Mouse (Mus musculus): ENCODE measurements around the gene Ephb2. TPM values are rescaled to one million over a fixed set of nuclear protein-coding genes. Genes with fewer than 3 reads are reported as not detected.
A peak's percentile ranks its signal among the peaks of the same experiment; 100 is the strongest.

The Ephb2 gene
- polyA plus RNA-seq, 1 experiment, result 7.2 TPM

DNA sequence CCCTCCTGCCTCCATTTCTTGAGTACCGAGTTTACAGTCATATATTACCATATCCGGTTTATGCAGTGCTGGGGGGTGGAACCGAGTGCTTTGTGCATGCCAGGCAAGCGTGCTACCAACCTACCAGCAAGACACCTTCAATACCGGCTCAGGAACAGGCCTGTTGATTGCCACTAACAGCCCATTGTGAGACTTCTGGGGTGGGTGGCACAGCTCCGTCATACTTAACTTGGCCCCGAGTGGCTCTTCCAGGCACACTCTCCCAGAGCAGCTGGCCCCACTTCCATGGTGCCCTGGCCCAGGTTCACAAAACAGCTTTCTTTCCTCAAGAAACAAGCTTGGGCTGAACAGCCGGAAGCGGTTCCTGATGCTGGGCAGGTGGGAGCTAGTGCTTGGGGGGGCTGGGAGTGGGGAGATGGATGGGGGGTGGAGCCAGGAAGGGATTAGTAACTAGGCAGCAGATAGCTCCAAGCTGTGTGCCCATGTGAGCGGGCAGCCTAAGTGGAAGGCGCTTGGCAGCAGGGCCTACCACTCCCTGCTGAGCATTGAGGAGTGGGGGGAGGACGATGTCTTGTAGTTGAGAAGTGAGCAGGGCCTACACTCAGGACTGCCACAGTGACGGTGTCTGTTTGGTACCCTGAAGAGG lies 183.8 kb downstream of the Ephb2 start:
- no peak for DNase-seq (ENCODE audit: low spot score)

DNA sequence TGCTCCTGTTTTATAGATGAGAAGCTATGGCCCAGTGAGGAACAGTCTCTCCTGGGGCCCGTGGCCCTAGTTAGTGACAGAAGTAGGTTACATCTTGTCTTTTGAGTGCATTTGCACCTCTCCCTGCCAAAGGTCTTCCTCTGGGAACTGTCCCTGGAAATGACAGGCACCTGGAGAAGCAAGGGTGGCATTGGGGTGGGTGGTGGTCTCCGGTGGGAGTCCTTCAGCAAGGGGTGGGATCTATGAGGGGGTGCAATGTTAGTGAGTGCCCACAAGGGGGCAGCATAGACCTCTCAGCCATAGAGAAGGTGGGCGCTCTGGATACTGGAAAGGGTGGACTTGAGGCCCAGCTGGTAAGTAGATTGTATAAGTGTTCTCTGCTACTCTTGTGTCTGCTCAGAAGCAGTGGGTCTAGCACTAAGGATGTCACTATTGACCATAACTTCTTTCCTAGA lies 184.4 kb downstream of the Ephb2 start:
- DNase-seq (ENCODE audit: low spot score), result no peak

DNA sequence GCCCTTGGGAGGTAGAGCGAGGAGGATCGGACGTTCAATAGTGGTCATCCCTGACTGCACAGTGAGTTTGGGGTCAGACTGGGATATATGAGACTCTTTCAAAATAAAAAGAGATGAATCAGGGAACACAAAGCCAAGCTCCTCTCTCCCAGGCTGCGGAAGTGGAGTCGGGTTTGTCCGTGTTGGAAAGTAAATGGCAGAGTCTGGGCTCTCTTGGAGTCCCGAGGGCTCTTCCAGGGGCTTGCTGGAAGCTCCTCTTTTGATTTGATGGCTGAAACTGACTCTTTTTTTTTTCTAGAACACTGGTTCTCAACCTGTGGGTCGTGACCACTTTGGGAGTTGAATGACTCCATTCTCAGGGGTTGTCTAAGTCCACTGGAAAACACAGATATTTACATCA lies 185.5 kb downstream of the Ephb2 start:
- no peak for DNase-seq (ENCODE audit: low spot score)

DNA sequence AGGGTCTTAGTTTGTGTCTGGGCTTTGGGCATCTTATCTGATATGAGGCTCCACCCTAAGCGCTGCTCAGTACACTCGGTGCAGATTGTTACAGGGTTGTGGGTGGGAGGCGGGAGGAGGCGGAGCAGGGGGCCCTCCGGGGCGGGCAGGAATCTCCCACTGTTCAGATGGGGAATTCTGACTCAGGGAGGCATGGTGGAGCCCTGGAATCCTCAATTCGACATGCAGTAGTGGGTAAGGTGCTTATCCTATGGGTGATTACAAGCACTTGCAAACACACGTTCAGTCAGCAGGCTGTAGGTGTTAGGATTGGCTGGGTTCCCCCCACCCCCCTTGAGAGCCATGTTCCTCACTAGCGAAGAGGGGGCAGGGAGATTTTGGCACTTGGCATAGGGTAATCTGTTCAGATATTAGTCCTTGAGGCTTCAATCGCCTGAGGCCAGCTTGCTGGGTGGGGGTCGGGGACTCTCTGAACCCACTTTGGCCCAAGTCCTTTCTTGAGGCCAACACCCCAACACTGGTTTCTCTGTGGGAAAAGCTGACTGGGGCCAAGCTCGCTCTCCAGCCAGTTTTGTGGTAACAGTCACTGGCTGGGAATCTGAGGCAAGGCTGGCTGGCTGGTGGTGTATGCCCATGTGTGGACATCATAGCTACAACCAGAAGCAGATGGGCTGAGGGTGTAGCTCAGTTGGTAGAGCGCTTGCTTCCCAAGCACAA lies 186.2 kb downstream of the Ephb2 start:
- DNase-seq (ENCODE audit: low spot score), result no peak

DNA sequence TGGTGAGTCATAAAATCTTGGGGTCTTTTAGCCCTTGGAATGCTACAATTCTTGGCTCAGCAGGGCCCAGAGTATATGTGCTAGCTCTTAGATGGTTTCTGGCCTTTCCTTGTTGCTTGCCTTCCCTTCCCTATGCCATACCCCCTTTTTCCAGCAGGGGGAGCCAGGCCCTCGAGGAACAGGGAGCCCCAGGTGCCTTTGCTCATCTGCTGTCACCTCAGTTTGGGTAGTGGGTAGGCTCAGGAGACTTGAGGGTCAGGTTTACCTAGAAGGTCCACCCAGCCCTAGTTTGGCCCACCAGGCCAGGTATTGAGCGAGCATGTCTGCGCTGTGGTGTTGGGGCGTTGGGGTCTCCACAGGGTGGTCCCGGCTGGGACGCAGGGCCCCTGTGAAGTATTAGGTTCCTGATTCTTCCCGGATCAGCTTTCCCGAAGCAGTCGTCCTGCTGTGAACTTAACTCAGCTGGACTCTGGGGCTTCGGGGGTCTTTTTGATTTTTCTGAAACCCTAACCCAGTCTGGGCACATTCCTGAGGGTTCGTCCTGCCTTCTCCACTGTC lies 186.8 kb downstream of the Ephb2 start:
- peak; percentile 63 for DNase-seq (ENCODE audit: low spot score)

DNA sequence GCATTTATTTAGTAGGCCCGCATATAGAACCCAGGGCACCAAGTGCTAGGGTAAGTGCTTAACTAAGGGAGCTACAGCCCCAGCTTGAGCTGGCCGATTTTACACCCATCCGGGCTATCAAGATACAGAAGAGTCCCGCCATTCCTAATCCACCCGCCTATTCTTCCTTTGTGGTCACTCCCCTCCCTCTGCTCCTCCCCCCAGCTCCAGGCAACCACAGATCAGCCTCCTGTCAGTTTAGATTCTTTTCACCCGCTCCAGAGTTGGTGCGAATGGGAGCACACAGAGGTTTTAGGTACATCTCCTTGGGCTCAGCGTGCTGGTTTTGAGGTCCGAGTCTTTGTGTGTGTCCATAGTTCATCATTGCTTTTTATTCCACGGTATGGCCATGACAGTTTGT lies 196.9 kb downstream of the Ephb2 start:
- no peak for DNase-seq (ENCODE audit: low spot score)

DNA sequence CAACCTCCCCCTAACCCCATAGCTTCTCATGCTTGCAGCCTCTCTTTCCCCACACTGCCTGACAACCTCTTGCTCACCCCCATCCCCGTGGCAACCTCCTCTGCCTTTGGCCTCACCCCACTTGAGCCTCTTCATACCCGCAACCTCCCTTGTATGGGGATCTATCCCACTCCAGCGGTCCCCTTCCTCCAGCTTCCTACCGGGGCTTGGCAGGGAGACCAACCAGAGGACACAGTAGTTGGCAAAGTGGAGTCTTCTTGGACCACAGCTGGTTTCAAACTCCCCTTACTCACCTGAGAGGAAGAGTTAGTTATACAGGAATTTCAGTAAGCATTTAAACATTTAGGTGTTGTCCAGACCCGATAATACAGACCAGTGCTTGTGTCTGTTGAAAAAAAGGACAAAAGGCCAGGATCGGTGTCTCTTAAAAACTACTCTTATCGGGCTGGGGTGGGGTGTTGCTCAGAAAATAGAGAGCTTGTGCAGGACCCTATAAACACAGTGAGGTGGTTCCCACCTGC lies 197.5 kb downstream of the Ephb2 start:
- no peak for DNase-seq (ENCODE audit: low spot score)

DNA sequence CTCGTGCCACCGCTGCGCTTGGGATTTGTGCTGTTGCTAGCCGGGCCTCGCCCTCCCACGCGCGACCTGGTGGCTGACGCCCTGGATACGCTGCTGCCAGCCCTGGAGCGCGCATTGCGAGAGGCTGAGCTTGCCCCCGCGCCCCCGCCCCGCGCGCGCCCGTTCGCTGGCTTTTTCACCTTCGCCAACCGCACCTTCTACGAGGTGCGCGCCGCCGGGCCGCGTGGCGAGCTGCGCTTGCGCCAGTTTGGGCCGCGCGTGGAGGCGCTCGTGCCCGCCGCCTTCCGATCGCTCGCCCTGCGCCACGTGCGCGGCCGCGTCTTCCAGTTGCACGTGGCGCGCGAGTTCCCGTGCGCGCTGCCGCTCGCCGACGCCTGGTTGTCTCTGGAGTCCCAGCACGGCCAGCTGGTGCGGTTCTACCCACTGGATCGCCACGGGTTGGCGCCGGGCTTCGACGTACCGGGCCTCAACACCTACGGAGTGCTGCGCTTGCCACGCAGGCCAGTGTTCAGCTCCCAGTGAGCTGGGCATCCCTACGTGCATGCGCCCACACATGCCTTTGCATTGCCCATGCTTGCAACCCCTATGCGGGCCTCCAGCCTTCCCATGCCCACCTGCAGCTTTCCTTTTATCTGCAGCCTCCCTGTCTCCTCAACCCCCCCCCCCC lies 198.1 kb downstream of the Ephb2 start:
- no peak for DNase-seq (ENCODE audit: low spot score)

DNA sequence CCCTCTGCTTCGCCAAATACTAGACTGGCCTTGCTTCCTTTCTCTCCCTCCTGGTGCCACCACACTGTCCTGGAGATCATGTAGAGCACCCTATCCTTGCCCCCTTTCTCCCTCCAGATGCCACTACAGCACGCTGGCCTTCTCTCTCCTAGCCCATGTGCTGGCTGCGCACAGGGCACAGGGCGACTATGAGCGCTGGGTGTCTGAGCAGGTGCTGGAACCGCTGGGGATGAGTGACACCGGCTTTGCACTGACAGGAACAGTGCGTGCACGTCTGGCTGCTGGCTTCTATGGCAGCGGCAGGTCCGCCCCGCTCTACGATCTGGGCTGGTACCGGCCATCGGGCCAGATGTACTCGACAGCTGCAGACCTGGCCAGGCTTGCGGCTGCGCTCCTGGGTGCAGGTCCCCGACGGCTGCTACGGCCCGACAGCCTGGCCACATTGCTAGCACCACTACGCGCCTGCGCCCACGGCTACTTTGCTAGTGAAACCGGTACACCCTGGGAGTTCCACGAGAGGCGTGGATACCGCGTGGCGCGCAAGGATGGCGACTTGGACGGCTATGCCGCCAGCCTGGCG lies 198.7 kb downstream of the Ephb2 start:
- no peak for DNase-seq (ENCODE audit: low spot score)

DNA sequence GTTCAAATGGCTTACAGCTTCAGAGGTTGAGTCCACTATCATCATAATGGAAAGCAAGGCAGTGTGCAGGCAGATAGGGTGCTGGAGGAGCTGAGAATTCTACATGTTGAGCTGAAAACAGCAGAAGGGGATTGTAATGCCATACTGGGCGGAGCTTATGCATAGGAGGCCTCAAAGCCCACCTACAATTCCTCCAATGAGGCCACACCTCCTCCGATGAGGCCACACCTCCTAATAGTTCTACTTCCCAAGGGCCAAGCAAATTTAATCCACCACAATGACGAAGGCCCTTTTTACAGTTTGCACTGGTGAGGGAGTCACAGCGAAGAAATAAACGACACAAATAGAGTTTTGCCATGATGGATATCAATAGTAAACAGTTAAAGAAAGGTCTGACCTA lies 199.3 kb downstream of the Ephb2 start:
- DNase-seq (ENCODE audit: low spot score), result no peak

DNA sequence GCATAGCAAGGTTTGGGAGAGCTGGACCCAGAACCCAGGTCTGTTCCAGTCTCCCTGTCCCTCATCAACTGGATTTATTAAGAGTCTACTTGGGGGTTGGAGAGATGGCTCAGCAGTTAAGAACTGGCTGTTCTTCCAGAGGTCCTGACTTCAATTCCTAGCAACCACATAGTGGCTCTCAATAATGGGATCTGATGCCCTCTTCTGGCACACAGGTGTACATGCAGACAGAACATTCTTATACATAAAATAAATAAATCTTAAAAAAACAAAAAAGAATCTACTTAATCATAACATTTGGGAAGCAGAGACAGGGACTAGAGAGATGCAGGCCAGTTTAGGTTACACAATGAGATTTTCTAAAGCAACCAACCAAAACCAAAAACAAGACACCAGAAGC lies 199.8 kb downstream of the Ephb2 start:
- DNase-seq (ENCODE audit: low spot score), result no peak

DNA sequence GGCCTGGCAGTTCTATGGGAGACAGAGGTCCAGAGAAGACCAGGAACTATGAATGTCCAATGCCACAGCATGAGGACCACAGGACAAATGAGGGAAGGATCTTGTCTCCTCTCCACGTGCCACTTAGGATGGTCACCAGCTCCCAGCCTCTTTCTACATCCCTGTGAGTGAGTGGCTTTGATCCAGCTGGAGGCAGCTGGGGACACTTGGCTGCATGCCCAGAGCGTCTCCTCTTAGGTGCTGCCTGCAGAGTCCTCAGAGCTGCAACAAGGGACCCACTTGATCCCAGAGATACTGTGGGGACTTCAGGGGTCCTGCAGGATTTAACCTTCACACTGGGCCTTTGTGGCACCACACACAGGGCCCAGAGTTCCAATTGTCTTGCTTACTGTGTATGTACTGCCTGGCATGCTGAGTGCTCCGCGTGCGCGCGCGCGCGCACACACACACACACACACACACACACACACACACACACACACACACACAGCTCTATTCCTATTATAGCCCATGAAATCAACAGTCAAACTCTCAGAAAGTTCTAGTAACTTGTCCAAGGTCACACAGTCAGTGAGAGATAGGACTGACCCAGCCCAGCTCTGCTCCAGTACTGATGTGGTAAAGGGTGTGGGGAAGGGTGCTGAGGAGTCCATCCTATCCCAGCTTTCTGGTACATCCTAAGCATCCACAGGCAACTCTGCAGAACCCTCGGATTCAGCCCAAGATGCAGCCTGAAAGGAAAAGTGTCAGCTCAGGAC lies 204.4 kb downstream of the Ephb2 start:
- DNase-seq (ENCODE audit: low spot score), result no peak

DNA sequence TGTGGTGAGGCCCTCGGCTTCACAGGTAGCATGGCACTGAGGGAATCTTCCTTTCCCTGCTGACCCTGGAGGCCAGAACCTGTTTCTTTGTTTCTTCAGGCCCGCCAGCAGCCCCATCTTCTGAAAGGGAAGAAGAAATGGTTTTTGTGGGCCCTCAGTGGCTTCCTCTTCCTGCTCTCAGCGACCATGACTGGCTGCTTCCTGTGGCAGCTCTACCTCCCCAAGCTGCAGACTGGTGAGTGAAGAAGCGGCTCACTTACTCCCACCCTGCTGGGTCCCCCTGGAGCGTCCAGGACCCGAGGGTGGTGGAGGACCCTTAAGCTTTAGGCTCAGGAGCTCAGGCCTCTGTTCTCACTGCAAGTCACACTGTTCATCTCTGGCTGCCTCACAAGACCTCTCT lies 209.2 kb downstream of the Ephb2 start:
- no peak for DNase-seq (ENCODE audit: low spot score)

DNA sequence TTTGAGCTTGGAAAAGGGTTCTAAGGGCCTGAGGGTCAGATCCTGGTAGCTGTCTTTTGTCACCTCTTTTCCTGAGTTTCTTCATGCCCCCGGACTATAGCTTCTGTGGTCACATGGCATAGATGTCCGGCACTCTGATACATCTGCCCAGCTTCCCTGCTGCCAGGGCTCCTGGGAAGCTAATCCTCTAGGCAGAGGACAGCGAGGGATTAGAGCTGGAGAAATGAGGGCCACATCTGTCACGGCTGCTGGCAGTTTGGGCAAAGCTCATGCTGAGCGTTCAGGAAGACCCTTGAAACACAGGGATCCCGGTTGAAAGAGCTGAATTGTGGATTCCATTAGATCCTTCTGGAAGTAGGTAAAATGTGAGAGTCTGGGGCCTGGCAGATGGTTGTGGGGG lies 213.4 kb downstream of the Ephb2 start, which contains the start of gene Lactbl1:
Lactbl1 (plus strand) TSS at position 234 of the 400 bp plus-strand sequence.
- no peak for DNase-seq (ENCODE audit: low spot score)

DNA sequence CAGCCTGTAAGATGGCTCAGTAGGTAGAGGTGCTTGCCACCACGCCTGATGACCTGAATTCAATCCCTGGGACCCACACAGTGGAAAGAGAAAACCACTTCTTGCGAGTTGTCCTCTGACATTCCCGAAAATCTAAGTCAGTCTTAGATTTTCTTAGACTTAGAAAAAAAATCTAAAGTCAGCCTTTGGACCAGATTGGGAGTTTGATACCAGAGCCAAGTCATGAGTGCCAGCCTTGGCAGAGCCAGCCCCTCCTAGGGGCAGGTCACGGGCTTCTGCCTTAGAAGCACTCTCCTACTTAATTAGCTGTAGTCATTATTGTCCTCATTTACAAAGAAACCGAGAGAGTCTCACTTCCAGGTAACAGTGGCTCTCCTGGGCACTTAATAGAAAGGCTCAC lies 213.8 kb downstream of the Ephb2 start:
- no peak for DNase-seq (ENCODE audit: low spot score)

DNA sequence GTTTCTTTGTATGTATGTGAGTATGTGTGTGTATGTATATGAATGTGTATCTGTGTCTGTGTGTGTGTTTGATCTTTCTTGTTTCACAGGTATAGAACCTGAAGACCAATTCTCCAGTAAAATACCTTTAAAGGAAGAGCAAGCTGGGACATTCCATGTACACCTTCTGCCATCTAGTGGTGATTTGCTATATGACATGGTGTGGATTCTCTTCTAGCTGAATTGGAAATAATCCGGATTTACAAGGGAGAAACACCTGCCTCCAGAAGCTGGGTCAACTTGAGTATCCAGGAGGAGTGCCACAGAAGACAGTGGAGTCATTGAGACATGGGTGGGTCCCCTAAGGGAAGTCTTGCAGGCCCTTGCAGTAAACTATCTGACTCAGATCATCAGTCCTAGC lies 214.5 kb downstream of the Ephb2 start:
- DNase-seq (ENCODE audit: low spot score), result no peak

DNA sequence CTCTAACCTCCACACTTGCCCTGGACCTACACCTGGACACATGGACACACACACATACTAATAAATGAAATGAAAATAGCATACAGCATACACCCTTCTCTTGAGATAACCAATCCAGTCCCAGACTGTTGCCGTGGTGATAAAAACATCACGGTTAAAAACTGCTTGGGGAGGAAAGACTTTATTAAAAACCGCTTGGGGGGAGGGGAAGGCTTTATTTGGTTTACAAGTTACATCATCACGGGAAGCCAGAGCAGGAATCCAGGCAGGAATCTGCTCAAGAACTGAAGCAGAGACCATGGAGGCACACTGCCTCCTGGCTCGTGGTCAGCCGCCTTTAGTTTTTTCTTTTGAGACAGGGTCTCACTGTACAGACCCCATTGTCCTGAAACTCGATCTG lies 222.1 kb downstream of the Ephb2 start:
- no peak for DNase-seq (ENCODE audit: low spot score)

DNA sequence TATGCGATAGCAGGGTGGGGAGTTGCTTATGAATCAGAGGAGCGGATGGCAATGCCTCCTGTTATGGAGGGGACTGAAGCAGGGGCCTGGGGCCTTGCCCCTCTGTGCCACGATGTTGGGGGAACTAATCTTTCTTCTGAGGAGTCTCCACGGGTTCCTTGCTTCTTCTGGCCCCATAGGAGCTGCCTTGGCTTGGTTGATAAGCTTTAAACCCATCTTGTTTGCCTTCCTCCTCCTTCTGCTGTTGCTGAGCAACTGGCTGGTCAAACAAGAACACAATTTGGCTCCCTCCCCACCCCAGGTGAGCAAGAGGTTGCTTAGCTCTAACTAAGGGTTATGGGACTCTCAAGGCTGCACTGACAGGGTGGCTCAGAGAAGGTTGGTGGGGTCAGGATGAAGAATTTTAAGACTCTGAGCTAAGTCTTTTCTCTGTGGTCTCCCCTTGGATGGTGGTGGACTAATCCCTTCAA lies 225.4 kb downstream of the Ephb2 start, which contains the start of gene Tex46:
Tex46 (plus strand) TSS at position 51 of the 470 bp plus-strand sequence.
- no peak for DNase-seq (ENCODE audit: low spot score)

DNA sequence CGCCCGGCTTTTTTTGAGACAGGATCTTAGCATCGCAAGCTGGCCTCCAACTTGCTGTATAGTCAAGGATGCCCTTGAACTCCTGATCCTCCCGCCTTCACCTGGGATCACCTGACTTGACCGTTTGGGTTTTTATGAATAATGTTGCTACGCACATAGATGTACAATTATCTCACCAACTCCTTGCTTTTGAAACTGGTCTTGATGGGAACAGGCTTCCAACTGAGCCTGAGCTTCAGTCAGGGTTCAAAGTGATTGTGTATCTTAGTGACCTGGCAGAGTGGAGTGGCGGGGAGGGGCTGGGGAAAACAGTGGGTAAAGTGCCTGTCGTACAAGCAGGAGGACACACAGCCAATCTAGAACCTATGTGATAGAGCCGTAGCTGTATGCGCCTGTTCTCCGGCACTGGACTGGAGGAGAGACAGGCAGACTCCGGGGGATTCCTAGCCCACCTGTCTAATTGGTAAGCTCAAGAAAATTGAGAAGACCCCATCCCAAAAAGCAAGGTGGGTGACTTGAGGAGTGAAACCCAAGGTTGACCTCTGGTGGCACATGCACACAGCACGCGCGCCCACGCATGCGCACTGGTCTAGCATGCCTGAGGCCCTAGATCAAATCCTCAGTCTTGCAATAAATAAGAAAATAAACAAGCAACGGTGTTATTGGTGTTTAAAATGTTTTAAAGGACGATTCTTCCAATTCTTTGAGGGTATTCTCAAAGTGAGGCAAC lies 229.9 kb downstream of the Ephb2 start:
- no peak for DNase-seq (ENCODE audit: low spot score)

DNA sequence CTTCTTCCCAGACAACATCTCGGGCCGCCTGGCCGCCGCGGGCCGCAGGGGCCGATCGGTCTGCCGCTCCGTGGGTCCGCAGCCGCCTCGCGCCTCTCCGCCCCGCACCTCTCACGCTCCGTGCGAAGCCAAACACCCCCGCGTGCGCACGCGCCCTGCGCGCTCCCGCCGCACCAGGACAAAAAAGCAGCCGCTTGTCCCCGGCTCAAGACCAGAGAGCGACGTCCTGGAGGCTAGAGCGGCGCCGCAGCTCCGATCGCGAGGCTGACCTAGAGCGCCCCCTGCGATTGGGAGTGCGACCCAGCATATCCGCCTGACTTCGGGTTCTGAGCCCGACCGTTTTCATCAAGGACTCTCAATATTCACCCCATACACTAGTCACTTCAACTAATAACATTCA lies 233.2 kb downstream of the Ephb2 start, which contains the start of gene Kdm1a:
Kdm1a (minus strand) TSS at position 156 of the 400 bp plus-strand sequence.
- peak; percentile 92 for DNase-seq (ENCODE audit: low spot score)

Data from urinary bladder, adult 2 months (tissue).